Mouse (Mus musculus) right cerebral cortex, postnatal 25 days (tissue): ENCODE measurements around the gene Faah.
A peak's percentile ranks its signal among the peaks of the same experiment; 100 is the strongest.

ENCODE experiments used
- DNase-seq: peaks from one replicate; pipeline ENCODE4 v3.0.0; 2022

The Faah gene

DNA sequence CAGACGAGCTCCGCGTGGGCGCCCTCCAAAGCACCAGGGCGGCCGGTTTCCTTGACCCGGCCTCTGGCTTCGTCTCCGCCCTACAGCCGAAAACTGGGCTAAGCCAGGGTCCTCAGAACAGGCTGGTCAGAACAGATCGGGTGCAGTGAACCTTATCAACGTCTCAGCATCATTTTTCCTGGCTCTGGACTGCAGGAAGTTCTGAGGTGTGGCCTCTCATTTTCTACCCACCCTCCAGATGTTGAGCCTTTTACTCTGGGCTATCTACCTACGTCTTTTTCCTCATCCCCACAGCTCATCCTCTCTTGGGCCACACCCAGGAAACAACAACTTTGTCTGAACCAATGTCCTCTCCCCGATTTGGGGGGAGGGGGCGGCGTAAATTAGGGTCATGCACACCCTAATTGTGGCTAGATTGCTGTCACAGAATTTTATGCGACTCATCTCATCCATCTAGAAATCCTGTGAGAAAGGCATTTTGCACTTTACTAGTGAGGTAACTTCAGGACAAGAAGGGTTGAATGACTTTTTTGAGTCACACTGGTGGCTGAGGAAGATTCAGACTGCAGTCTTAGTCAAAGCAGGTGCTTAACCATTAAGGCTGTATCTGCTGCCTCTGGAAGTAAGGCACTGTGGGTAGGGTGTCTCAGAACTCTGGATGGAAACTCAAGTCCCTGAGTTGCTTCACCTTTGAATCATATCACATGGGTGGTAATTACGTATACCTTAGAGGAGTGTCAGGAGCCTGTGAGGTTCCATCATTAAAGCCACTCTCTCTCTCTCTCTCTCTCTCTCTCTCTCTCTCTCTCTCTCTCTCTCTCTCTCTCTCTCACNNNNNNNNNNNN, at the start of gene Faah:
TSS of gene Faah (minus strand) at position 25 of the 845 bp plus-strand sequence.
- no peak for DNase-seq

DNA sequence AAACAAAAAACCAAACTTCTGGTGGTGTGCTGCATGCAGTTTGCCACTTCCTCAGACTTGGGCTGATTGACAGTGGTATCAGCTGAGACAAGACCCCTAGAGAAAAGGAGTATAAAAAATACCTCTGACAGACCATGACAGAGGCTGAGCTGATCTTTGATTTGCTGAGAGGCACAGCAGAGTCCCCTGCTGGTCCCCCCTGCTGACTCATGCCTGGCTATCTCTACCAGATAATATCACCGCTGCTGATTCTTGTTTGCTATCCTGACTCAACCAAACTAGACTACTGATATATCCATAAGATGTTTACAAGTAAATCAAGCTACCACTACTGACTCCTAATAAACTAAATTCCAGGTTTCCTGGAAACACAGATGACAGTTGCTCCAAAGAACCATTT, 46.1 kb upstream of the Faah start:
- no peak for DNase-seq

DNA sequence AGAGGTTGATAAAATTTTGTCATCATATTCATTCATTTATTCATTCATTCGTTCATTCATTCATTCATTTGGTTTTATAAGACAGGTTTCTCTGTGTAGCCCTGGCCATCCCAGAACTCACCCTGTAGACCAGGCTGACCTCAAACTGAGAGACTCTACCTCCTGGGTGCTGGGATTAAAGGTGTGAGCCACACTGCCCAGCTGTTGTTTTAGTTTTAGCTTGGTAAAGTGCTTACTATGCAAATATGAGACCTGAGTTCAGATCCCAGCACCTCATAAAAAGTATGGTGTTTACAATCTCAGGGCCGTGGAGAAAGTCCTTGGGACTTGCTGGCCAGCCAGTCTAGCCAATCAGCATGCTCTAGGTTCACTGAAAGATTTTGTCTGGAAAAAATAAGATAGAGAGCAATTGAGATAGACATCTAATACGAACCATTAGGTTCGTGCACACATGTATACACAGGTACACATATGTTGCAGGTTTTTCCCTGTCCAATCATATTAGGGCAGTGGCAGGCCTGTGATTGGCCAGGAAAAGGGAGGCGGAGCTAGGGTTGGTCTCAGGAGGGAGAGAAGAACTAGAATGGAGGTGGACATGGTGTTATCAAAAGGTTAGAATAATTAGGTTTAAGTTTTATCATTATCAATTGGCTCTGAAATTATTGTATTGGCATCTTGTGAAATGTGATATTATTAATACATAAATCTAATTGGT, 41.4 kb upstream of the Faah start:
- DNase-seq = no peak

DNA sequence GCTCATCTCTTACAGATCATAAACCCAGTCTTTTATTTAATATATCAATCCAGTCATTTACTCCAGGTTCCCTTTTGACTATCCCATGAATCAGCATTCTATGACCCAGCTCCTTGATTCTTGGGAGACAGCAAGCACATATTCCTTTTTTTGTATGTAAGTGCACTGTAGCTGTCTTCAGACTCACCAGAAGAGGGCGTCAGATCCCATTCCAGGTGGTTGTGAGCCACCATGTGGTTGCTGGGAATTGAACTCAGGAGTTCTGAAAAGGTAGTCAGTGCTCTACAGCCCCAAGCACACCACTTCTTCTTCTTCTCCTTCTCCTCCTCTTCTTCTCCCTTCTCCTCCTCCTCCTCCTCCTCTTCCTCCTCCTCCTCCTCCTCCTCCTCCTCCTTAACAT, 39.8 kb upstream of the Faah start:
- no peak for DNase-seq

DNA sequence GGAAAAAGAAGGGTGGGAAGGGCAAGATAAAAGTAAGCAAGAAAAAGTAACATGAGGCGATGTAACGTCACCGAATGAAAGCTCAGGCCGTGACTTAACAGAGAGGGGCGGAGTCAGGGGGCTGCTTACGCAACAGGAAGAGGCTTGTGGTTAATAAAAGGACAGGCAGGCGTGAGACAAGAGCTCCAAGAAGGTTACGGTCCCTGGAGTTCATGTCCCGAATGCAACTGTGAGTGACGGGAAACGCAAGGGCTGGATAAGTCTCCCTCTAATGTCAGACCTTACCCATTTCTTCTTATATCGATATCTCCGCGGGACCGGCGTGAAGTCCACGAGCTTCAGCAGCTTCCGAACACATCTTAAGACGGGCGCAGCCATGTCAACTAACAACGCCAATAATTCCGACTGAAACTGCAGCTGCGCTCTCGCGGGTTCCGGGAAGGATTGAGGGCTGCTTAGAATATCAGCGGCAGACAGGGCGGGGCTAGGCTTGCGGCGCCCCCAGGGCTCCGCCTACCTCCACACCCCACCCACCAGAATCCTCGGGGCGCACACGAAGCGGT, 35.8 kb upstream of the Faah start, which contains the start of gene Nsun4:
TSS of gene Nsun4 (minus strand) at position 478 of the 563 bp plus-strand sequence.
- DNase-seq = peak; percentile 87

DNA sequence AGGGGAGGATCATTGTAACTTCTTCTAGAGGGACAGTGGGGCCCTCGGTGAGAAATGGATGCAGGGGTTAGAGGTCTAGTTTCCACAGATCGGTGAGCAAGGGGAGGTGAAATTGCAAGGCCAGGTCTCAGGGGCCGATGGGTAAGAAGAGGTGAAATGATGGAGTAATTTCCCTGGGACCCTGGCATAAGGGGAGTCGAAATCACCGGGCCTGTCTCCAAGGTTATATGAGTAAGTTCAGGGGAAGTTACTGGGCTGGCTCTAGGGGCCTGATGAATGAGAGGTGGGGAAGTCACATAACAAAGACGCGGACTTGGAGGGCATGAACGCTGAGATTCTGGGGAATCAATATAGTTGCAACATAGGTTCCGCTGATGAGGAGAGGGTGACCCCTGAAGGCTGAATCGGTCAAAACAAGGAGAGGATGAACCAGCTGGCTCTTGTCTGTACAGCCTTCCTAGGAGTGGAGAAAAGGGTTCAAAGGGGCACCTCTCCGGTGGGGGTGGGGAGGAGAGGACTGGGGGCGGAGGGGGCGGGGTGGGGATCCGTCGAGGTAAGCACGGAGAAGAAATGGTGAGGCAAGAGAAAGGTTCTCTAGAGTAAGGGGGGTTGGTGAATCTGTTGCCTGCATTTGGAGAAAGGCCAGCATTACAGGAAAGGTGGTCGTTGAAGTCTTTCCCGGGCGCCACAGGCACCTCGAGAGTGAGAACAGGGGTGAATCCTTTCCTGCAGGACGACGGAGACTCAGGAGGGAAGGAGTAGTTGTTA, 35.0 kb upstream of the Faah start:
- no peak for DNase-seq

DNA sequence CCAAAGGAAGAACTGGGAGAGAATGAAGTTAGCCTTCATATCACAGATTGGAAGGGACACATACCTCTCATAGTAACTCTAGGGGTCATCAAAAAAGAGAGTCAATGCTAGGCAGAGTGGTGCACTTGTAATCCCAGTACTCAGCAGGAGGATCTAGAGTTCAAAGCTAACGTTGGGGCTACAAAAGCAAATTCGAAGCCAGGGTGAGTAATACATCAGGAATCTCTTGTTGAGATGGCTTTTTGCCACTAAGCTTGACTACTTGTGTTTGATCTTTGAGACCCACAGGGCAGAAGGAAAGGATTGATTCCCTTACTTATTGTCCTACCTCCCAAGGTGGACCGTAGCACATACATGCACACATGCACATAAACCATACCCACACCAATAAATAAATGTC, 31.5 kb upstream of the Faah start:
- no peak for DNase-seq

DNA sequence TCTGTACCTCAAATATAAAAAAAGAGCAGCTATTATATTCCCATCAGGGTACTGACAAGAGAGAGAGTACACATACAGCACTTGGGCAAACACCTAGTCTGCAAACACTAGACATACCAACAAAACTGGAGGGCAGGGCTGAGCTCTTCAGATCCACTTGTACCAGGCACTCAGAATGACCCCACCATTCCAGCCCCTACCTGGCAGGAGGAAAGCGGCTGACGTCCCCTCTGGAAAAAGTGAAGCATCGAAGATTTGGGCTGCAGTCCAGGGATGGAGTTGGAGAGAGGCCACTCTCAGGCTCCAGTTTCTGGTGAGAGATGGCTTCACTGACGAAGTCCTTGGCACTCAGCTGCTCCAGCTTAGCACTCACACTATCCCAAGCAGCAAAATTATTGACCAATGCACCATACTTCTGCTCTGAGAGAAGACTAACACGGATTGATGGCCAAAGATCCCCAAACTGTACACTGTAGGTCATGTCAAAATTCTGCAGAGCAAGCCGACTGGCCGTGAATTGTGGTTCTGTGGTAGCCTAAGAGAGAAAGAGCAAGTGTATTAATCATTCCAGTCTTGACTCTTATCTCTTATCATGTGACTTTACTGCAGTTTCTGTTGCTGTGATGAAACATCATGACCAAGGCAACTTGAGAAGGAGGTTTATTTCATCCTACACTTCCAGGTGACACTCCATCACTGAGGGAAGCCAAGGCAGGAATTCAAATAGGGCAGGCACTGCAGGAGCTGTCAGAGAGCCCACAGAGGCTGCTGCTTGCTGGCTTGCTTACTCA, 30.6 kb upstream of the Faah start:
- no peak for DNase-seq

DNA sequence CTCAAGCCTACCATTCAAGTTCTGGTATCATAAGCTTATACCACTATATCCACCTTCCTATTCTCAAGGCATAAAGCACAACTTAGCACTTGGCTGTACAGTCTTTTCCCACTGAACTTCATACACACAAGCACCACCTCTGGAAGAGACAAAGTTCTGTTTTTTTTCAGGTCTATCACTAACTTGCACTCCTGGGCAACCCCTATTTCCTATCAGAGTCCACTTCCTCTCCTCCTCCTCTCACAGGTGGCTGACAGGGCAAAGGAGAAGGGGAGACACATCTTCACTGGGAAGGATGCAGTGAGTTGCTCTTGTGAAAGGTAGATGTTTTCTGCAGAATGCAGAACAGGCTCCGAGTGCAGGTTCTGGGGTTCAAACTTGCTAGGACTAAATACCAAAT, 30.0 kb upstream of the Faah start:
- DNase-seq = no peak

DNA sequence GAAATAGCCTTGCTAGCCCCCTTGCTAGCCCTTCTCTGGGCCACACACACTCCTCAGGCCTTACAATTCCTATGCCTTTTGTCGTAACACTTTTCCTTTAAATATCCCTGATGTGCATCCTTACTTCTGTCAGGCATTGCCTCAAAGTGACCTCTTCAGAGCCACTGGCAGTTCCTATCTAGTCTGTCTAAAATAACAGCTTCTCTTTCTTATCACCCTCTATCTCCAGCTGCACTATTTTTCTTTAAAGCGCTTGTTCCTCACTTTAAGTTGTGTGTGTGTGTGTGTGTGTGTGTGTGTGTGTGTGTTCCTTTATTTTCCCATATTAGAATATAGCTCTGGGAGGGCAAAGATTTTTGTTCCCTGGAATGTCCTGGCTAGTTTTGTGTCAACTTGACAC, 28.9 kb upstream of the Faah start:
- no peak for DNase-seq

DNA sequence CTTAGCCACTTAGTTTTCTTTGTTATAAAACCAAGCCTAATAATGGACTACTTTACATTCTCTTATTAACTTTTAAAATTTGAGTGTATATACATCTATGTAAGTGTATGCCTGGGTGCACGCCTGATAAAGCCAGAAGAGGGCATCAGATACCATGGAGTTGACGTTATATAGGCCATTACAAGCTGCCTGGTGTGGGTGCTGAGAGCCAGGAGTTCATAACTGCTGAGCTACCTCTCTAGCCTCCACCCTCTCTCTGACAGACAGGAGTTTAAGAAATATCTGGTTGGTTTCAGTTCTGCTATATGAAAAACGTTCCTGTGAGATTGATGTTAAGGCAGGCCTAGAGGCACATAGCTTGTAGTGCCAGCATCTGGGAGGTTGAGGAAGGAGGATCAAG, 24.5 kb upstream of the Faah start:
- no peak for DNase-seq

DNA sequence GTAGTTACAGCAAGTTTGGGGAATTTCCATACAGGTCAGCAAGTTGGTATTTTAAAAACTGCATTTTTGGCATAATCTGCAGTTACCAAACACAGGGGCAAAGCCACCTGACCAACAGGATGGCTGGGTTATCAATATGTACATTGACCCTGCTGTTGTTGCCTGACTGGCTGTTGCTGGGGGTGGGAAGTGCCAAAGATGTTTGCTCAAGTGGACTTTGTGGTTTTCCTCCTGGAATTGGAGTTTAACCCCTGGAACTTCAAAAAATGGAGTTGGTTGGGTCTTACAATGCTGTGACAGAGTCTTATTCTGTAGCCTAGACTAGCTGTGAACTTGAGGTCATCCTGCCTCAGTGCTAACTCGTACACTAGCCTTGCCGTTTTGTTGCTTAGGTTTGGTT, 22.7 kb upstream of the Faah start:
- DNase-seq = no peak

DNA sequence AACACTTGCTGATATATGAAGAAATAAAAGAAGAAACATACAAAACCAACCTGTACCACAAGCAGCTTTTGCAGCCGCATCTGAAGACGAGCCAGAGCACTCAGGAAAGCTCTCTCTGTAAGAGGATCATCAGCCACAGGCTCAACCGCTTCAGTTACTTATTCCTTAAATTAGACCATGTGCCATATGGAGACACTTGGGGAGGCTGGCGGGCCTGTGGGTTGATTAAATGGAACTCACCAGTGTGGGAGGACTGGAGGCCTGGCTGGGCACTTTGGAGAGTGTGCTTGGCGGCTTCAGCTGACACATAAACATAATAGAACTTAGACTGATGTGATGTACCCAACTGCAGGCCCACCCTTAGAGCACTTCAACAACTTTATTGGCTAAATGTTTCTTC, 15.6 kb upstream of the Faah start:
- peak; percentile 49 for DNase-seq

DNA sequence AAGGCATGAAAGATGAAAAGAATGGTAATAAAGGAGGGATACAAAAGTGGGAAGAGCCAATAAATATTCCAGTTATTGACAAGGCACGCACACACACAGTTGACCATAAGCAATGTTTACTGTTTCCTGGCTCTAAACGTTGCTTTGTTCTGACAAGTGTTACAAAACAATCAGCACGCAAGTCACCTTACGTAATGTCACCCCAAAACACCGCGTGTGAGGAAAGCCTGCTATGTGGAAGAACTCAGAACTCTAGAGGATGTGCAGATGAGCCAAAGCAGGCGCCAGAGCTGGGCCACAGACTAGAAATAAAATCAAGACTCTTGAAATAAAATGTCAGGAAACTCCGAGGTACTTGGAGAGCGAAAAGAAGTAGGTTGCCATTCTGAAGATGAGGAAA, 15.2 kb upstream of the Faah start:
- DNase-seq = no peak

DNA sequence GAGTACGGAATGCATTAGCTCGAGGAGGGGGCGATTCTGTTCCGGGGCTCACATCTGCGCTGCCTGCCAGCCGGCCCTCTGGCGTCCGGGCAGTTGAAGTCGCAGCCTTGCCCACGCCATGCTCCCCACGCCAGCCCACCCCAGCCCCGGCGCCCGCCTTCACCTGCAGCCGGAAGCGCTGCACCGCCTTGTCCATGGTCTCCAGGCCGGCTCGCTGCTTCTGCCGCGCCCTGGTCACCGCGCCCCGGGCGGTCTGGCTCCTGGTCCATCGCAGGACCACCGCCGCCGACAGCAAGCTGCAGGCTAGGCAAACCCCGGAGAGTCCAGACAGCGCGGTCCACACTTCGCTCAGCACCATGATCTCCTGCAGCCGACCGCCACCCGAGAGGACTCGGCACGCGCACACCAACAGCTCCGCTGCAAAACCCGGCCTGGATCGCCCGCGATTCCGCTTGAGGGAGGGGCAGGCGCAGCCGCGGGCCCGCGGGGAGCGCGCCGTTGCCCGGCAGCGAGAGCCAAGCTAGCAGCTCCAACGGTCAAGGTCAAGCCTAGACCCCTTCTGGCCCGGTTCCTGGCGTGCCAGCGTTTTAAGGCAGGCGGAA, 325 bp downstream of the Faah start:
- peak; percentile 83 for DNase-seq

DNA sequence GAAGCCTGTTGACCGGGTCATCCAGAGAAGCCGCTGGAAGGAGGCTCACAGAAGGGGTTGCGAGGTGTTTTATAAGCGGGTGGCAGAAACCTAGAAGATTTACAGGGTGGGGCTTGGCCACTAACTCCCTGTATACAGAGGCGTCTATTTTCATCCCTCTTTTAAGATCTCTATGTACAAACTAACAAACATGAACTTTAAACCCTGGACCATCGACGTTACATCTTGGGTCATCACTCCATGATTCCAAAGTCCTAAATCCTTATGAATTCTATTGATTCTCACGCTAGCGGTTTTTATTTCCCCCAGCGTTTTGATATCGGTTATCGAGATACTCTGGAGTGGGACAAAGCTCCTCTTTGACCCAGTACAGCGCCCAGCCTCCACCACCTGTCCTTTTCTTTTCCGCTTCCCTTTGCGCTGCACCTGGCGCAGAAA, 845 bp downstream of the Faah start:
- no peak for DNase-seq

DNA sequence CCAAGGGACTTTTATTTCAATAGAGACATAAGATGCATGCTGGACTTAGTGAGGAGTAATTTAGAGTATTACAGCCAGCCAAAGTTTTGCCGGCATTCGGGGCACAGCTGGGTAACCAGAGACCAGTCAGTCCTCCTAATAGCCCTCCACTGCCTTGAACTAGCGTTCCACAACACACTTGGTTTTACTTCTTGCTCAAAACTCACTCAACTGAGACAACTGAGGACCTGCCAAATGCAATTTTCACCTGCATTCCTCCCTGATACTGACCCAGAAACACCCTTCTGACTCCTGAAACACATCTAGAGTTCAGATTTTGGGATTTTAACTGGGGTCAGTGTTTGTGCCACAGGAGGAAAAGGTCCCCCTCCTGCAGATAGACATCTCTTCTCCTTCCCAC, 1.3 kb downstream of the Faah start:
- no peak for DNase-seq

DNA sequence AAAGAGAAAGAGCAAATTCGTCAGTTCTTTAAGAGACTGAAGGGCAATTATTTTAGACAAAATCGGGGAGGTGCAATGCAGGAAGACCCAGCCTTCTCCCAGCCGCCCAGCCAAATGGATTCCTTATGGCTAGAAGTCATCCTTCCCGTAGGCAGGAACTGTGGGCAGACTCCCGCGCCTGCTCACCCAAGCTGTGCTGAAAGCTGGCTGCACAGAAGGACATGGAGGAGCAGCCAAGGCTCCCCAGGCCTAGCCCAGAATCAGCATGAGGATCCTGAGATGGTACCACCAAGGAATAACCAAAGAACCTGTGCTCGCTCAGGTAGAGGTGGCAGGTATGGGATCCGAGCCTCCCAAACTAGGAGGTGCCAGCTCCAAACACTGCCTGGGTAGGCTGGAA, 1.7 kb downstream of the Faah start:
- peak; percentile 70 for DNase-seq

DNA sequence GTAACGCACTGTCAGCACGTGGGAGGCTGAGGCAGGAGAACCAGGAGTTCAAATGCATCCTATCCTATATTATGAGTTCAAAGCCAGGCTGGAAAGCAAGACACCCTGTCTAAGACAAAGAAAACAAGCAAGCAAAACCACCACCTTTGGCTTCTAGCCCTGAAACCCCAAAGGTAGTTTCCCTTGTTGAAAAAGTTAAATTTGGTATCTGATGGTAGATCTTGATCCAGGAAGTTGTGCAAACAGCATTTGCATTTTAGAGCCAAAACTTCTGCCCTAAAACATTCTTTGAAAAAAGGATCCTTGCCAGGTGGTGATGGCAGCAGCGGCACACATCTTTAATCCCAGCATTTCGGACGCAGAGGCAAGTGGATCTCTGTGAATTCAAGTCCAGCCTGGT, 2.2 kb downstream of the Faah start:
- no peak for DNase-seq

DNA sequence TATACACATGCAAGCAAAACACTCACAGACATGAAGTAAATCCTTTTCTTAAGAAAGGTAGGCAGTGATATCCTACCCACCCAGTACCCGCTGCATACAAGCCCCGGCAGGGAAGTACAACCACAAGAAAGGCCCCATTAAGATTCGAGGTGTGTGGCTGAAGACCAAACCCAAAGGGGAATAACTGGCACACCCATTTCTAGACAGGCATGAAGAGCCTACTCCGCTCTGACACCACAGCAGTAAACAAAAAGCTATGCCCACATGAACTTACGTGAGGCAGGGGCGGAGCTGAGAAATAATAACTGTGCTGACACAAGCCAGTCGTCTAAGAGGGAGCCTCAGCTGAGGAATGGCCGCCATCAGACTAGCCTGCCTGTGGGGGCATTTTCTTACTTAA, 7.5 kb downstream of the Faah start:
- DNase-seq = no peak

DNA sequence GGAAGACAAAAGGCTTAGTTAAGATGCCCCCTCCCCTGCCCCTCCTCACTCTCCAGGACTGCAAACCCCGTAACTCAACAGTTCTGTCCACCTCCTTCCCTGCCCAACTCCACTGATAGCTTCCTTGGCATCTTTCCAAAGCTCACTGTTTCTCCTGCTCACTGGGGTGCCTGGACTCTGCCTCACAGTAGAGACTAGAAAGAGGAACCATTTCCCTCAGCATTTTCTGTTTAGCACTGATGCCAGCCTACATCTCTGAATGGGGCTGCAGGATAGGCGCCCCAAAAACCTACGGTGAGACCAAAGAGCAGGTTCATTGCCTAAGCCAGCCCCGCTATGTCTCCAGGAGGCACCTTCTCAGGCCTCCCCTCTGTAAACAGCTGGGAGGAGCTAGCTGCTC, 16.5 kb downstream of the Faah start:
- DNase-seq = no peak

DNA sequence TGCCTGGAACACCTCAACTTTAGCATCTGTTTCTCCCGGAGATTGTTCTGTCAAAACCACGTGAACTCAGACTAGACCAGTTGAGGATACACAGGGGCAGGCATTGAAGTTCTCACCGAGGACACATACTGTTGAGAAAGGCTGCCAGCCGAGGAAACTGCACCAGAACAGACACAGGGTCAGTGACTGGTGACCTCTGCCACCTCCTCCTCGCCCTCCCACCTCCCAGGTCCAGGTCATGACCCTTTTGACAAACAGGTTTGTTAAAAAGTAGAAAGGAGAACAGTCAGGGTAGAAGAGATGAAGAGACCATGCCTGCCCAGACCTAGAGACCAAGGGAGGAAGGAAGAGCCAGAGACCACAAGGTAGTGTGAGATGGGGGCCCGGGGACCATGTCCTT, 17.1 kb downstream of the Faah start:
- no peak for DNase-seq
